Mouse (Mus musculus): ENCODE measurements around the gene Flt3l.

GRCm38 (mm10) chr7:45151303-45151702 is 15.1 kb upstream of the Flt3l start:
- TF ChIP-seq CTCF (IDR thresholded peaks at IDR 0.05; ENCODE audit: low read depth) (no peak), EP300 (IDR thresholded peaks at IDR 0.05; ENCODE audit: low read depth) (no peak)

Measured in liver, postnatal 0 days (tissue).